Mouse (Mus musculus) frontal cortex, adult 2 months (tissue): ENCODE measurements at regions not wholly inside any gene's neighbourhood (a gene's known extent, or its start where the extent isn't known, plus 50 kb on each side); places are given as distances from the start of the nearest gene placed in this dataset.
A peak's percentile ranks its signal among the peaks of the same experiment; 100 is the strongest.

Experiments
- DNase-seq, 2 experiments: peaks; one replicate each; pipeline ENCODE4 v3.0.0; 2022; ENCODE audit warnings: low spot score in 1 of 2; ENCODE audit errors: extremely low spot score in 1 of 2

DNA sequence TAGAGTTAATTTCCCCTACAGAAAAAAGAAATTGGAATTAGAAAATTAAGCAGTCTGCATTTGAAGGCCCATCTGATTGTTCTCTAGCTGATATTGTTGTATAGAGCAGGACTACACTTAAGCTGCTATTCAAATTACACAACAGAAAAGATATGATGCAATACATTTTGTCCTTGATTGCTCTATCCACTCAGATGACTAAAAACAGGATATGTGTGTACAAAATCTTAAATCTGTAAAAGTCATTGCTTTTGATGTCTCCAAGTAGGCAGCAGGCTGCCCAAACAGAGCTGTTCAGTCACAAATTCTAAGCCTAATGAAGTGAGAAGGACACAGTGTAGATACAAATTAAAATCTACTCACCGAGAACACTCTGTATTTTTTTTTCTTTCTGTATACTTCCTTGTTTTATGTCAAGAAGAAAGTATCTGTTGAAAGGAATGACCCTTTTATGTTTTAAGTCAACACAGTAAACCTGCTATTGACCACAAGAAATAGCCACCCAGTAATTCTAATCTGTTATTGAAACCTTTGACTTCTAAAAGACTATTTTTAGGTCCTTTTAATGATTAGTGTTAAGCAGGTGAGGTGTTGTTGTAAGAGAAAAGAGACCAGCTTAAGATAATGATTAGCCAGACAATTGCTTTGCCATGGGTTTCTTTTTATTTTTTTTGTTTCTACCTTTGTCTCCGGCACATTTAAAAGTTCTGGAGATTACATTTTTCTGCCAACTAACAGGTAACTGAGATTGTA is 315.0 kb upstream of the Cited2 start:
- no peak for DNase-seq

DNA sequence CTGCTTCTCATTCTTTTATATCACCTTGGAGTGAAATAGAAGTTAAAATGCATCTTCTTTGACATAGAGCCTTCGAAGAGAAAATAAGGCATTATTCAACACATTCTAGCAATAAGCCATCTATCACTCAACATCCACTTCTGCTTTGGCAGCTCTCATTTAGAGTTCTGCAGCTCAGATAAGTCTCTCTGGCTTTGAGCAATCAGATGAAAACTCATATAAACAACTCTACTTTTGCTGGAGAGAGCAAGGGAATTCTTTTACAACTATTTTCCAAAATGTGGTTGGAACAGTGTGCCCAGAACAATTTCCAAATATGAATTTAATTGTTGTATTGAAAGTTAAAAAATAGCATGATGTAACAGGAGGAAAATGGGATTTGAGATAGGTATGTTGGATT is 314.2 kb upstream of the Cited2 start:
- DNase-seq: no peak

DNA sequence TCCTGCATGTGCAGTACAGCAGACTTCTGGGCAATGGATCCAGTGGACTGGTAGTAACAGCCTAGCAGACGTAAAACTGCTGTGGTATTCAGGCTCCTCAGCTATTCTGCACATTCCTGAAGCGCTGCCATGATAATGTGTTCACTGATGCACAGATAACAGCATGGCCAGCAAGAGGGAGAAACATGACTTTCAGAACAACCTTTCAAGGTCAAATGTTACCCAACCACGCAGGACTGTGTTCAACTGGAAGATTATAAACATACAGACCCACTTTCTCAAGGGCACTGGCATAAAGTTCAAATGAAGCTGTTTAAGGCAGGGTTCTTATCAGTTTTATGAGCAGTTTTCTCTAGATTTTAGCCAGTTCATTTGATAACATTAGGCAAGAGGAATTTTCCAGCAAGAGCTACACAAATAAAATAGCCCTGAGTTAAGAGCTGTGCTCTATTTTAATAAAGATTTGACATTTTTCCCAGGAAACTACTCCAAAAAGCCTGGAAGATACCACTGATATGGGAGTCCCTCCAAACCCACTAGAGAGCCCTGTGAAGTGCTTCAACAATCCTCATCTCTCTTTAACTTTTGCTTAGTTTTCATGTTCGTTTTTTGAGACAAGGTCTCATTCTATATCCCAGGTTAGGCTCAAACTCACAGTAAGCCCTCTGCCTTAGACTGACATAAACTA is 311.6 kb upstream of the Cited2 start:
- no peak for DNase-seq

DNA sequence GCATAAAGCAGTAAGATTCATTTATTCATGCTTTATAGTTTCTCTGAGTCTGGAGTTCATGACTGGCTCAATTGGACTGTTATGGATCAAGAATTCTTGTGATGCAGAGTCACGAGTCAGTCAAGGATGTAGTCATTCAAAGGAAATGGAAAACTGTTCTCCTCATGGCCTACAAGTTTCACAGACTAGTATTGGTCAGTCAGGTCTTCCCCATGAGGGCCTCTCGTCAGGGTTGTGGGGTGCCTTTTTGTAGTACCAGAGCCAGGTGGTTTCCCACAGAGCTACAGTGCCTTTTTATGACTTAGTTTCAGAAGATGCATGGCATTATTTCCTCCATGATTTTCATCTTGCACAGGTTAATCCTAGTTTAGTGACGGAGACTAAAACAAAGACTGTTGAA is 307.9 kb upstream of the Cited2 start:
- DNase-seq: no peak

DNA sequence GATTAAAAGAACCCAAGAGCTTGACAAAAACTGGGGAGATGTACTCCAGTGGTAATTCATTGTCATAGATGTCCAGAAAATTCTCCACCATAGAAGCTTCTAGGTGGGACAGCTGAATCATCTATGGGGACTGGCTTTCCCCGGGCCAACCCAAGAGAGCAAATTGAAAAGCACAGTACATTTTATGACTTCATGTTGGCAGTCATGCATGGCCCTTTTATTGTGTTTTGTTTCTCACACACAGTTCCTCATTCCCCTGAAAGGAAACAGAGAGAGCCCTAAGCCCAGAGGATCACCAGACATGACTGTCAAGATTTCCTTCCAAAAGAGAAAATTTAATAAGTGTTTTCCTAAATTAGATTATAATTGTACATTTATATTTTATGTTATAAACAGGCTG is 306.9 kb upstream of the Cited2 start:
- no peak for DNase-seq

DNA sequence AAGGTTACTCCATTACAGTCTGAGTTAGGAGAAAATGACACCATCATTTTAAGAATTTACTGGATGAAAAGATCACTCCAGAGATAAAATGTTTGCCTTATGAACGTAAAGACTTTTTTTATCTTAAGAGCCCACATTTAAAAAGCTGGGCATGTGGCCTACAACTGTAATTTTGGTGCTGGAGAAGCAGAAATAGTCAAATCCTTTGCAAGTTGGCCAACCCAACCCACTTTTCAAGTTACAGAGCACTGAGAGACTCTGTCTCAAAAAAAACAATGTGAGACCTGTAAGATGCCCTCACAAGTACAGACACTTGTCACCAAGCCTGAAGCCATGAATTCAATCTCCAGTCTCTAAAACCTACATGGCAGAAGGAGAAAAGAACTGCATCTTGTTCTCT is 305.6 kb upstream of the Cited2 start:
- no peak for DNase-seq

DNA sequence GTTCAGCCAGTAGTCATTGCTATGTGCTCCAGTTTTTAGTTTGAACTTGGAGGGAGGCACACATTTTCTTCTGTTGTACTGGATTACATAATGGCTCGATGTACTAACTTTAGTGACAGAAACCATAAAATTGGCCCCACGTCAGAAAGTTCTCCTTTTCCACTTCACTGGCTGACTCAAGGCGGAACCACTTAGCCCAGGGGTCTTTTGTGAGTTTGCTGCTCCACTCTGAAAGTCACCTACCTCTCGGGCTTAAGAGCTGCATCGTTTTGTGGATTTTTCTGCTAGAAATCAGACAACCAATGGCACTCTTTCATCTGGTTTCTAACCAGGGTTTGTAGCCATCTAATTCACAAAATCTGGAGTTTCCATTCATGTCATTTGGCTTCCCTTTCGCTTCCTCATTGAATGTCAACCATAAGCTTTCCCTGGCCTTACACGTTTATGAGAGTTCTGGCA is 304.8 kb upstream of the Cited2 start:
- DNase-seq: peak in 1 of 2 experiments; percentile 48

DNA sequence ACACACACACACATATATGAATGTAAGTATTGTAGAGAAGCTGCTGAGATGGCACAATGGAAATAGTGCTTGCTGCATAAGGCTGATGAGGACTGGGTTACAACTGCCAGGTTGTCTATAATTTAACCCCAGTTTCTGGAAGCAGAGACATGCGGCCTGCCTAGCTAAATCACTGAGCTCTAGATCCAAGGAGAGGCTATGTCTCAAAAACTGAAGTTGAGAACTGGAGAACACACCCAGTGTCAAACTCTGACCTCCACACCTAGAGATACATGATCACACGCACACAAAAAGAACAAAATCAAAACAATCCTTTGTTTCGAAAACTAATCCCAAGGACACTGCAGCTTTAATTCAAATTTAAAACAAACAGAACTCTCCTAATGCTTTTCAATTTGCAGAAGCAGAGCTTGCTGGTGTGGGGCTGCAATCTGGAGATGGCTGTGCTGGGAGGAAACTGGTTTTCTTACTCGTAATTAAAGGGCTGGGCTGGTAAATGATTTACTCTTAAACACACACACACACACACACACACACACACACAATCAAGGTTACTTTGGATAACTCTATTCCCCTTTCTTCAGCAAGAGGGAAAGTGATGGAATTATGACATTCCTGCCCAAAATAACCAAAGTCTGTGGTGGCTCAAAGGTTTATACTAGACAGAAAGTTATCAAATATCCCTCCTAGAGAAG is 299.3 kb upstream of the Cited2 start:
- no peak for DNase-seq

DNA sequence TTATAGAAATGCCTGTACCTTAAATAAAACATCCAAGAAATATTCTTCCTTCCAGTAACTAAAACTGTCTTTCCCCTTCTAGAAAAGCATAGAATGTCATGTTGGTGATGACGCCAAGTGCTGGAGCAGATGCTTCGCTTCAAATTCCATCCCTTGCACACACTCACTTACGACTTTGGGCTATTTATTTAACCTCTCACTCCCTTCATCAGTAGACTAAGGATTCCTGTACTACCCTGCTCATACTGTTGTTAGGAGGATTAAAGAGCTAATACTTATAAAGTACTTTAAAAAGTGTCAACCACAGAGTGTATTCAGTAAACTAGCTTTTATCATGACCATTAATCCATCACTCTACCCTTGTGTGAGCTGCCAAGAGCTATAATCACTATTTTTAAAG is 296.8 kb upstream of the Cited2 start:
- no peak for DNase-seq

DNA sequence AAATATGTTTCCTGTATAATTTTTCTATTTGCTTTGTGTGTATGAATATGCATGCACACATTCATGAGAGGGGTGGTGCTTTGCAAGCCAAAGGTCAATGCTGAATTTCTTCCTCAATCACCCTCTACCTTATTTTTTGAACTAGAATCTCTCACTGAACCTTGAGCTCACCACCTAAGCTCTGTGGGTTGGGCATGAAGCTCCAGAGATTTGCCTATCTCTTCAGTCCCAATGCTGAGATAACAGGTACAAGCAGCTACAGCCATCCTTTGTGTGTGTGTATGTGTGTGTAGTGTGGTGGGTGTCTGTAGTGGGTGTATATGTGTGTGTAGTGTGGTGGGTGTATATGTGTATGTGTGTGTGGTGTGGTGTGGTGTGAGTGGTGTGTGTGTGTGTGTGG is 295.7 kb upstream of the Cited2 start:
- no peak for DNase-seq

DNA sequence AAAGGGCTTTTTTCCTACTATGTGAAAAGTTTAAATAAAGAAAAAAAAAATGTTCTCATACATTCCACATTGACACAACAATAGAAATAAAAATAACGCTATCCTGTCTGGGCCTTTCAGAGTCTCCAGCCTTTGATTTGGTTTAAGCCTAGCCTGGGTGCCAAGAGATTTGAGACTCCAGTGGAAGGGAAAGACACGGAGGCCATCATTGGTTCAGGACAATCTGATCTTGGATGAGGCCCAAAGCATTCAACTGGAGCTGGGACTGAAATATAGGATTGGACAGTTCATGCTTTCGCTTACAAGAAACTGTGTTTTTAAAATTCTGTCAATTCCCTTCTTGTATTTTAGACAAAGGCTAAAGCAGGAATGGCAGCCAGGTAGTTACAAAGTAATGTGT is 294.7 kb upstream of the Cited2 start:
- no peak for DNase-seq

DNA sequence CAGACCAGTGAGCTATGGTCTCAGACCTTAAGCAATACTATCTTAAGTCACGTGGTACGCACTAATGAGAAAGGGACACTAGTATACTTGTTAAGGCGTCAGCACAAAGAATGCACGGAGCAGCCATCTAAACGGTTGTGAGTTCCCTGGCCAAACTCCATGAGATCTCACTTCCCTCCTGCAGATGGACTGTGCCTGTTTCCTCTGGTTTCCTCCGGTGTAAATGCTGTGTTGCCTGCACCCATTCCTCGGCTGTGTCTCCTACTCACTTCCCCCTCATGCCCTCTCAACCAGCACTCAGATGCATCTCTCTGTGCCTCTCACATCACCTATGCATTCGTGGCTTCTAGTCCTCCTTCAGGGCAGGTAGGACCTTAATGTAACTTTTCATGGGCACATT is 291.9 kb upstream of the Cited2 start:
- no peak for DNase-seq

DNA sequence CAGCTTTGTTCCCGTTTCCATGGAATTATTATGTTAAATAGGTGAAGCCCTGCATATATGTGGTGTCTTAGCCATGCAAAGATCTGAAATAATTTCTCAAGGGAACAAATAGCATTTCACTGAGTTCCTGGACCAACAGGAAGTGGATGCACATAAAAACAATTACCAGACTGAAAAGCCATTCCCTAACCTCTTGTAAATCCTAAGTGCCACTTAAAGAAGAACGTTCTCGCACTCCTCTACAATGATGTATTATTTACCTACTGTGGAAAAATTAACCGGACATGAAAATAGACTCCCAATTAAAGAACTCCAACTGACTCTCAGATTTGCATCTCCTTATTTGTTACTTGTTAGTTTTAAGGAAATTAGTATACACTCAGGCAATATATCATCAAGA is 288.9 kb upstream of the Cited2 start:
- DNase-seq: no peak

DNA sequence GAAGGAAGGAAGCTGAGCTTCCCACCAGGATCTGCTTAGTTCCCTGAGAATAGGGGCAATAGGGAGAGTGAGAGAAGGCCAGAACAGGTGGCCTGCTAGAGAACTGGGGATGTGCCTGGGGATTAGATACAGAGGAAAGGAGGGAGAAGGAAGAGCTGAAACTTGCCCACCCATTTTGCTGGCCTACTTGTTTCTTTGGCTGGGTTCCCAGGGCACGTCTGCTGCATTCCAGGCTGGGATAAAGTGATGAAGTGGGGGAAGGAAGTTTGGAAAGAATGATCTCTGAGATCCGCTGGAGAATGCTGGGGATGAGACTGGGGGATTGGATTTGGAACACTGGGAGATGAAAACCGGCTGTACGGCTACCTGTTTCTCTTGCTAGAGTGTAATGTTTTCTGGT is 272.8 kb upstream of the Cited2 start:
- DNase-seq: no peak

DNA sequence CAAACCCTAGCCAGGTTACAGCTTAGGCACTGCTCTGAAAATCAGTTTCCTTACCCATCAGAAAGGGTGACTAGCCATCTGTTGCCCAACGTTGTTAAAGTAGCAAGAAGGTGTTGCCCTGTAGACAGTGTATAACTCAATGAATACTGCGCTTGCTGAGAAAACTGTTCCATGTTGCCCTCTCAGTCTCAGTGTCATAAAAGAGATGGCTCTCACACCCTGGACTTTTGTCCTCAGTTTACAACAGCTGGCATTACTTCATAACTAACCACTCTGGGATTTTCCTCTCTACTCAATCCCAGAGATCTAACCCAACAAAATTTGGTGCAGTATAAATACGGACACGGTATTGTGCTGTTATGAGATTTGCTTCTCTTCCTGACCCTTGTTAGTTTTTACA is 252.1 kb upstream of the Cited2 start:
- no peak for DNase-seq

DNA sequence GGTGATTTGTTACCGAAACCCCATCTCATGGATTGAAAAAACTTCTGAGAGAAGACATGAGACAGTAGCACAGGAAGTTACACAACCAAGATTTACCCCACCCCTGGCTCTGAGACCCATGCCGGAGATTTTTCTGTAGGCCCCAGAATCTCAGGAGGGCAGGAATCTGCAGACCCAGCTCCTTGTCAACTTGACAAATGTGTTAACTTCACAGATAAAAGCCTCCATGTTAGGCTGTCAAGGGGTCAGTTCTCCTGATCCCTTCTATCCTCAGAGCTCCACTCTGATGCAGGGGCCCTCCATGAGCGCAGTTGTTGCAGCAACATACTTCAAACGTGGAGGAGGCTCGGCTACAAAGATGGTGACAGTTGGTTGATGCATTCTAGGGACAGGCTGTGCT is 250.5 kb upstream of the Cited2 start:
- no peak for DNase-seq

DNA sequence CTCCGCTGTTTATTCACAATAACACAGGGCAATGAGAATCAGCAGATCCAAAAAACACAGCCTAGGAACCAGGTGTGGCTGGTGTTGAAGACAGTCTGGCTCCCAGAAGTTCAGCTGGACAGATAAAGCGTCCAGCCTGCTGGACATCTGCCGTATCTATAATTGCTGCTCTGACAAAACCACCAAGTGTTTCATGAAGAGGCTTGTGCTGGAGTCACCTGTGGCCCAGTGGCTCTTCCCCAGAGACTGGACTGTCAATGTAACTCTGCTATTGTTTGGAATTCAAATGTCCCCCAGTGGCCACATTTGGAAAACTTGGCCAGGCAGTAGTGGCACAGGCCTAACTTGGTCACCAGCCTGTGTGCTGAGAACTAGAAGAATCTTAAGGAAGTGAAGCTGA is 247.0 kb upstream of the Cited2 start:
- no peak for DNase-seq

DNA sequence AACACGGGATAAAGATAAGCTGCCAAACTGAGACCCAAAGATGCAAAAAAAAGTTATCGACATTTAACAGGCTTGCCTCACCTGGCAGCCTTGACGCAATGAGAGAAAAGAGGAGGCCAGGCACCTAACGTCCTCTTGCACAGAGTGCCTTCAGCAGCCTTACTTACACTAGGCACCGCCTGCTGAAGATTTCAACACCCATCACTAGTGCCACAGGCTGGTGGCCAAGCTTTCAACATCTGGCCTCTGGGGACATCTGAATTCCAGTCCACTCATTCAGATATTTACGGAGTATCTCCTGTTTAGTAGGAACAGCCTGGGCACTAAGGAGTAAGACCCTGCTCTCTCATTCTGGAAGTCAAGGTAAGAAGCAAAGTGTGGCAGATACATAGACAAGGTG is 246.3 kb upstream of the Cited2 start:
- no peak for DNase-seq

DNA sequence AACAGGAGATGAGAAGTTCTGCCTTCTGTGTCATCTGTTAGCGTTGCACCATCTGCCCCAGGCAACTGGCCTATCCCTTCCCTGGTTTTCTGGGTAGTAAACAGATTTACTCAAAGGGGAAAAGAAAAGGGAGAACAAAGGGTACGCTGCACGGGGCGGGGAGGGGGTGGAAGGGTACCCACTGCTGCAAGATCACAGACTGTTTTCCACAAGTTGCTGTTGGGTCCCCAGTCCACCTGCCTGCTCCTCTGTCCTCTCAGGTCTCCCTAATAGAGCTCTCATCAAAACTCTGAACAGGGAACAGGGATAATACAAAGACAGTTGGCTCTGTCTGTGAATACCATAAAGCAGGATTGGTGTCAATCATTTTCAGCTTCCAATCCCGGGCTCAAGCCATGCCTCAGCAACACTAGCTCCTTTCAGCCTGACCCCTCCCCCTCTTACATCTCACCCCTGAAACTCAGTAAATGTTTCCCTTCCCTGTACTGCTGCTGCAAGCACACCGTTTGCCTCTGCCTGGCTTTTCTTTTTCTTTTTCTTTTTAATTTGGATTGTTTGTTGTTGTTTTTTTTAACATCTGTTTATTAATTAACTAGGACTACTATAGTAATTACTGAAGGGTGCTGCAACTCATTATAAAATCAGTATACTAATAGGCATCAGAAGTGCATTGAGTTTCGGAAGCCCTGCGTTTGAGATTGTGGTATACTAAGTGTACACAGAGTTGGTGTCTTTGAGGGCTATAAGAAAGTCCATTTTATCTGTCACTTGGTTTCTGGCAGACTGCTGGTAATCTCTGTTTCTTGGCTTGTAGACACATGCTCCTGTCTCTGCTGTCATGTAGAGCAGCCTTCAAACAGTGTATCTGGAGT is 244.0 kb upstream of the Cited2 start:
- DNase-seq: no peak

DNA sequence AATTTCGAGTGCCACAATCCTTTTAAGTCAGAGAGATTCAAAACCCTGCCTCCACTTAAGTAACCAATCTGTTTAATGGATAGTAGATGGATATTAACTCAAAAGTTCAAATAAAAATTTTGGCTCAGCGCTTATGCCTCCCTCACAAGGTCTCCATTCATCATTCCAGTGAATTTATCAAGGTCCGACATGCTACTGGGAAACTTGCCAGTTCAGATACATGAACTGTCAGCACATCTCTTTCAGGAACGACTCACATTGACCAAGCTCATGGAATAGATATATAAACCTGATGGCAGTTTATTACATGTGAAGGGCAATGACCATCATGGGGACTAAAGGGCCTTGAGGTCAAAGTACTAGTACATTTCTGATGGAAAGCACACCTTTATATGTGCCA is 240.3 kb upstream of the Cited2 start:
- DNase-seq: no peak

DNA sequence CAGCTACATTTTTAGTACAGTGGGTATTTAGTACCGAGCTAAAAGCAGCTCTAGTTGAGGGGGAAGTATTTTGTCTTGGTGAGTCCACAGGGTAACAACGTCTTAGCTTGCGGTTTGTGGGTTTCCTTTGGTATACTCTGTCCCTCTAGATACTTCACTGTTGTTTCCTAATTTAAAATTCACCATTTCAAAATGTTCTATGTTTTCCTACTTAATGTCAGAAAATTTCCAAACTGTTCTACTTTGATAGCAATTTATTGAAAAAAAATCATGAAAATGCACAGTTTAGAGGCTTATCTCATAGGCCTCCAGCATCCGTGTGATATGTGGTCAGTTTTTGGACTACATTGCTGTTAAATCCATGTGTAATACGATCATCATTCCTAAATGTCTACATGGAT is 238.0 kb upstream of the Cited2 start:
- no peak for DNase-seq
